In genomic region chr11:43926163-43926562, GRCm38 (mm10) we compare ENCODE assay signal across 23 mouse cellular contexts. TPM values are rescaled to one million over a fixed set of nuclear protein-coding genes. Genes with fewer than 3 reads are reported as not detected.
A peak's percentile ranks its signal among the peaks of the same experiment; 100 is the strongest.
DNase-seq lines count a peak whose midpoint lies in the region; ATAC-seq and TF ChIP-seq lines count a peak whose summit lies in the region.
"Had no signal": no experiment of that assay in that cellular context is flagged by ENCODE, and none has a peak within 500 bp of the region (broad histone marks: within the 10 kb centered on the region; RNA-seq: fewer than 3 reads in every experiment).

No protein-coding gene starts in this region.

- H3K9me3 ChIP-seq in forebrain, embryonic 11.5 days (ENCODE audit: control insufficient read depth, low read length) = no peaks in the 10 kb centered on the region
- H3K9me3 ChIP-seq in forebrain, embryonic 16.5 days (ENCODE audit: control insufficient read depth, low read length) = no peaks in the 10 kb centered on the region
- H3K9me3 ChIP-seq in liver, embryonic 12.5 days (replicated peaks) = no peaks in the 10 kb centered on the region
- no peaks in the 10 kb centered on the region for H3K9me3 ChIP-seq in limb, embryonic 10.5 days (replicated peaks)
- H3K9me3 ChIP-seq: heart, embryonic 10.5 days; hindbrain, embryonic 13.5 days; megakaryocyte, embryonic 14.5 days; neural tube, embryonic 15.5 days had no signal

- no peak overlapping the region for H3K9ac ChIP-seq in forebrain, embryonic 11.5 days (ENCODE audit: low read length)
- H3K9ac ChIP-seq in forebrain, embryonic 16.5 days (replicated peaks; ENCODE audit: low read depth, low read length) = no peak overlapping the region
- H3K9ac ChIP-seq in liver, adult 2 months (ENCODE audit: low read depth, low read length) = no peak overlapping the region
- H3K9ac ChIP-seq in liver, embryonic 12.5 days = no peak overlapping the region
- H3K9ac ChIP-seq: hindbrain, embryonic 13.5 days; neural tube, embryonic 15.5 days had no signal

- no peak overlapping the region for H3K4me3 ChIP-seq in forebrain, embryonic 11.5 days (ENCODE audit: low read depth, low read length)
- H3K4me3 ChIP-seq in forebrain, embryonic 16.5 days (replicated peaks; ENCODE audit: low read length) = no peak overlapping the region
- H3K4me3 ChIP-seq in liver, adult 2 months (ENCODE audit: insufficient read depth, low read depth, low read length) = no peak overlapping the region
- H3K4me3 ChIP-seq in liver, embryonic 12.5 days = no peak overlapping the region
- H3K4me3 ChIP-seq in limb, embryonic 10.5 days = no peak overlapping the region
- H3K4me3 ChIP-seq: heart, embryonic 10.5 days; hindbrain, embryonic 13.5 days; megakaryocyte, embryonic 14.5 days; neural tube, embryonic 15.5 days had no signal

- no peak overlapping the region for H3K27ac ChIP-seq in forebrain, embryonic 11.5 days (ENCODE audit: low read depth, low read length)
- H3K27ac ChIP-seq in forebrain, embryonic 16.5 days (ENCODE audit: low read length) = no peak overlapping the region
- H3K27ac ChIP-seq in liver, adult 2 months (replicated peaks; ENCODE audit: insufficient read depth, low read depth, low read length) = no peak overlapping the region
- H3K27ac ChIP-seq in liver, embryonic 12.5 days = no peak overlapping the region
- no peak overlapping the region for H3K27ac ChIP-seq in limb, embryonic 10.5 days
- H3K27ac ChIP-seq: heart, embryonic 10.5 days; neural tube, embryonic 15.5 days had no signal

- peaks cover 2% of the 10 kb centered on the region; the same call in 1 of the 2 replicates for H3K4me1 ChIP-seq in forebrain, embryonic 11.5 days (replicated peaks; ENCODE audit: control insufficient read depth, insufficient read depth, low read length)
- no peaks in the 10 kb centered on the region for H3K4me1 ChIP-seq in forebrain, embryonic 16.5 days (replicated peaks; ENCODE audit: control insufficient read depth, insufficient read depth, low read length)
- peaks cover 17% of the 10 kb centered on the region for H3K4me1 ChIP-seq in liver, adult 2 months (ENCODE audit: control insufficient read depth, insufficient read depth, low read length)
- H3K4me1 ChIP-seq in liver, embryonic 12.5 days = no peaks in the 10 kb centered on the region
- no peaks in the 10 kb centered on the region for H3K4me1 ChIP-seq in limb, embryonic 10.5 days
- H3K4me1 ChIP-seq: megakaryocyte, embryonic 14.5 days had no signal

- 0 out of 2 replicates have a peak, but pooled peaks have one; percentile 27 for ATAC-seq in forebrain, embryonic 11.5 days (replicated peaks; ENCODE audit: low FRiP score)
- no peak for ATAC-seq in forebrain, embryonic 16.5 days
- no peak for ATAC-seq in liver, embryonic 12.5 days
- ATAC-seq: inflammation-experienced regulatory T-cells, adult 6 months had no signal

- no peak overlapping the region for H3K4me2 ChIP-seq in forebrain, embryonic 11.5 days (ENCODE audit: low read depth, low read length, severe bottlenecking)
- H3K4me2 ChIP-seq in forebrain, embryonic 16.5 days (ENCODE audit: low read length) = no peak overlapping the region
- no peak overlapping the region for H3K4me2 ChIP-seq in liver, embryonic 12.5 days
- H3K4me2 ChIP-seq: hindbrain, embryonic 13.5 days; neural tube, embryonic 15.5 days had no signal

- no peak for DNase-seq in forebrain, embryonic 11.5 days (ENCODE audit: low spot score)
- DNase-seq in liver, adult 2 months (ENCODE audit: extremely low read depth, low read depth, low spot score) = peak; percentile 32
- peak; percentile 48 for DNase-seq in brain, embryonic 14.5 days (ENCODE audit: low read depth)
- DNase-seq in limb, embryonic 10.5 days (ENCODE audit: low spot score) = no peak
- DNase-seq in cerebellum, postnatal 10 days = no peak
- DNase-seq: adrenal gland, postnatal 14 days; cerebellum, adult 11-12 months; cerebellum, postnatal 25 days; embryo, embryonic 11 days; gastrocnemius, postnatal 25 days; kidney, adult 2 months; kidney, postnatal 10 days; layer of hippocampus, postnatal 36 days; liver; lung, adult 18-20 months; thymus, postnatal 14 days had no signal

- no peak for TF ChIP-seq POLR2A in liver, adult 2 months (IDR thresholded peaks at IDR 0.05; ENCODE audit: extremely low read depth, insufficient read depth, low read length)
- TF ChIP-seq POLR2A in brain, embryonic 14.5 days (IDR thresholded peaks at IDR 0.05; ENCODE audit: borderline replicate concordance, extremely low read depth, insufficient read depth, insufficient read length, poor library complexity, severe bottlenecking) = no peak

- H3K27me3 ChIP-seq in forebrain, embryonic 11.5 days (ENCODE audit: control insufficient read depth, insufficient read depth, low read length) = no peaks in the 10 kb centered on the region
- no peaks in the 10 kb centered on the region for H3K27me3 ChIP-seq in forebrain, embryonic 16.5 days (replicated peaks; ENCODE audit: control insufficient read depth, insufficient read depth, low read length)
- no peaks in the 10 kb centered on the region for H3K27me3 ChIP-seq in liver, adult 2 months (ENCODE audit: control insufficient read depth, insufficient read depth, low read length)
- H3K27me3 ChIP-seq in liver, embryonic 12.5 days (replicated peaks) = no peaks in the 10 kb centered on the region
- no peaks in the 10 kb centered on the region for H3K27me3 ChIP-seq in limb, embryonic 10.5 days (ENCODE audit: low read depth, poor library complexity, severe bottlenecking)
- H3K27me3 ChIP-seq: hindbrain, embryonic 13.5 days; megakaryocyte, embryonic 14.5 days; neural tube, embryonic 15.5 days had no signal

- TF ChIP-seq CTCF in liver, adult 2 months (IDR thresholded peaks at IDR 0.05; ENCODE audit: low read depth, low read length) = no peak
- no peak for TF ChIP-seq CTCF in brain, embryonic 14.5 days (IDR thresholded peaks at IDR 0.05; ENCODE audit: borderline replicate concordance, extremely low read depth, insufficient read depth, insufficient read length)

- H3K36me3 ChIP-seq in forebrain, embryonic 11.5 days (ENCODE audit: control insufficient read depth, insufficient read depth, low read length) = no peaks in the 10 kb centered on the region
- no peaks in the 10 kb centered on the region for H3K36me3 ChIP-seq in forebrain, embryonic 16.5 days (ENCODE audit: control insufficient read depth, insufficient read depth)
- no peaks in the 10 kb centered on the region for H3K36me3 ChIP-seq in liver, adult 2 months (ENCODE audit: control insufficient read depth, insufficient read depth, low read length)
- H3K36me3 ChIP-seq in liver, embryonic 12.5 days = no peaks in the 10 kb centered on the region
- H3K36me3 ChIP-seq in limb, embryonic 10.5 days = no peaks in the 10 kb centered on the region
- H3K36me3 ChIP-seq: heart, embryonic 10.5 days; hindbrain, embryonic 13.5 days; neural tube, embryonic 15.5 days had no signal

- H3K79me2 ChIP-seq in liver, adult 2 months (ENCODE audit: control insufficient read depth, insufficient read depth, low read length) = no peaks in the 10 kb centered on the region

- 31% methylated on average over 6 of the region's 6 CpGs for WGBS in forebrain, embryonic 11.5 days
- 16% methylated on average over 6 of the region's 6 CpGs for WGBS in forebrain, embryonic 16.5 days
- WGBS in liver, adult 2 months = 54% methylated on average over 6 of the region's 6 CpGs
- 48% methylated on average over 6 of the region's 6 CpGs for WGBS in liver, embryonic 12.5 days (ENCODE audit: insufficient replicate concordance)
- 70% methylated on average over 6 of the region's 6 CpGs for WGBS in limb, embryonic 10.5 days

RNA-seq across cellular contexts. Expression of gene Adra1b, which starts 25.2 kb away (rescaled TPM):
- 0.15 and 0.40 TPM in 2 replicates for polyA plus RNA-seq in forebrain, embryonic 11.5 days (2014; fragmentation: Nextera tagmentation; extraction: Ambion mirVana)
- polyA plus RNA-seq in forebrain, embryonic 16.5 days (2015; fragmentation: Nextera tagmentation; extraction: Ambion mirVana) = 1.6 and 2.8 TPM in 2 replicates
- 21.6 and 25.6 TPM in 2 replicates for total RNA-seq in liver, adult 2 months (2014; rRNA removed)
- polyA plus RNA-seq in liver, adult 2 months (2012; rRNA removed) = 176 and 191 TPM in 2 replicates
- polyA plus RNA-seq in liver, embryonic 12.5 days (2016; fragmentation: Nextera tagmentation; extraction: Ambion mirVana) = 2.4 TPM in 2 replicates
- polyA plus RNA-seq in brain, embryonic 14.5 days (2012; rRNA removed) = 5.1 and 9.8 TPM in 2 replicates
- polyA plus RNA-seq in limb, embryonic 10.5 days (2016; fragmentation: Nextera tagmentation; extraction: Ambion mirVana) = 0.04 and 0.09 TPM in 2 replicates
- polyA plus RNA-seq: inflammation-experienced regulatory T-cells, adult 6 months had no signal

Comparison
In these comparisons a context has a peak if more than half of its experiments do, and no peak if none do; other contexts are left out.
1. RNA of gene Adra1b, which starts 25.2 kb away (polyA plus RNA-seq): 176 to 191 TPM in liver, adult 2 months; 5.1 to 9.8 TPM in brain, embryonic 14.5 days, 1.6 to 2.8 TPM in forebrain, embryonic 16.5 days, 2.4 TPM in liver, embryonic 12.5 days, 0.15 to 0.40 TPM in forebrain, embryonic 11.5 days and 0.04 to 0.09 TPM in limb, embryonic 10.5 days; every median in the first group is over 10 times any median in the second.
2. DNase-seq: peak in liver, adult 2 months (single experiment) and brain, embryonic 14.5 days (single experiment); none in forebrain, embryonic 11.5 days (single experiment), limb, embryonic 10.5 days (single experiment) and cerebellum, postnatal 10 days (0 of 2).